Mouse (Mus musculus): Measurements from ENCODE around the gene Mrpl23. TPM values are rescaled to one million over a fixed set of nuclear protein-coding genes. Genes with fewer than 3 reads are reported as not detected.

The Mrpl23 gene
- polyA plus RNA-seq, 1 experiment: 11.0 TPM

GRCm38 (mm10) chr7:142517531-142517930, 15.0 kb upstream of the Mrpl23 start:
- WGBS: 86% methylated on average over 3 of the region's 3 CpGs
- H3K4me1 ChIP-seq (ENCODE audit: control insufficient read depth, insufficient read depth, low read length): no peaks in the 10 kb centered on the region

GRCm38 (mm10) chr7:142520331-142520730, 12.2 kb upstream of the Mrpl23 start:
- whole genome bisulfite sequencing: 82% methylated on average over 4 of the region's 4 CpGs
- no peak overlapping the region for H3K4me3 ChIP-seq (ENCODE audit: insufficient read depth, low read depth, low read length)

More at GRCm38 (mm10) chr7:142517531-142517930, 15.0 kb upstream of the Mrpl23 start:
- DNase-seq: no peak
- no peaks in the 10 kb centered on the region for H3K27me3 ChIP-seq (replicated peaks; ENCODE audit: control insufficient read depth, insufficient read depth, low read length)
- no peak for TF ChIP-seq CTCF (conservative IDR thresholded peaks at IDR 0.05; ENCODE audit: insufficient read depth, insufficient read length, low read depth, low read length)
- TF ChIP-seq POLR2A (IDR thresholded peaks at IDR 0.05; ENCODE audit: low read depth, low read length): no peak
- H3K4me3 ChIP-seq (ENCODE audit: insufficient read depth, low read depth, low read length): no peak overlapping the region
- H3K27ac ChIP-seq (ENCODE audit: insufficient read depth, low read depth, low read length): no peak overlapping the region
- H3K36me3 ChIP-seq (ENCODE audit: control insufficient read depth, insufficient read depth, low read length): no peaks in the 10 kb centered on the region

GRCm38 (mm10) chr7:142522352-142522751, 10.1 kb upstream of the Mrpl23 start:
- H3K4me1 ChIP-seq (ENCODE audit: control insufficient read depth, insufficient read depth, low read length): no peaks in the 10 kb centered on the region
- WGBS: 52% methylated on average over 4 of the region's 4 CpGs
- no peaks in the 10 kb centered on the region for H3K36me3 ChIP-seq (ENCODE audit: control insufficient read depth, insufficient read depth, low read length)
- H3K27ac ChIP-seq (ENCODE audit: insufficient read depth, low read depth, low read length): no peak overlapping the region
- peak; percentile 25 for DNase-seq
- no peak overlapping the region for H3K4me3 ChIP-seq (ENCODE audit: insufficient read depth, low read depth, low read length)
- H3K27me3 ChIP-seq (replicated peaks; ENCODE audit: control insufficient read depth, insufficient read depth, low read length): no peaks in the 10 kb centered on the region
- TF ChIP-seq CTCF (conservative IDR thresholded peaks at IDR 0.05; ENCODE audit: insufficient read depth, insufficient read length, low read depth, low read length): peak; percentile 68
- no peak for TF ChIP-seq POLR2A (IDR thresholded peaks at IDR 0.05; ENCODE audit: low read depth, low read length)

More at GRCm38 (mm10) chr7:142520331-142520730, 12.2 kb upstream of the Mrpl23 start:
- no peak overlapping the region for H3K27ac ChIP-seq (ENCODE audit: insufficient read depth, low read depth, low read length)
- H3K36me3 ChIP-seq (ENCODE audit: control insufficient read depth, insufficient read depth, low read length): no peaks in the 10 kb centered on the region
- no peak for DNase-seq
- H3K27me3 ChIP-seq (replicated peaks; ENCODE audit: control insufficient read depth, insufficient read depth, low read length): no peaks in the 10 kb centered on the region
- no peaks in the 10 kb centered on the region for H3K4me1 ChIP-seq (ENCODE audit: control insufficient read depth, insufficient read depth, low read length)
- TF ChIP-seq POLR2A (IDR thresholded peaks at IDR 0.05; ENCODE audit: low read depth, low read length): no peak
- no peak for TF ChIP-seq CTCF (conservative IDR thresholded peaks at IDR 0.05; ENCODE audit: insufficient read depth, insufficient read length, low read depth, low read length)

- 46% methylated on average over 17 of the region's 17 CpGs for WGBS
- Histone ChIP-seq H3K4me1 (ENCODE audit: control insufficient read depth, insufficient read depth, low read length) (no peaks in the 10 kb centered on the region), H3K27me3 (replicated peaks; ENCODE audit: control insufficient read depth, insufficient read depth, low read length) (no peaks in the 10 kb centered on the region), H3K4me3 (ENCODE audit: insufficient read depth, low read depth, low read length) (no peak overlapping the region), H3K36me3 (ENCODE audit: control insufficient read depth, insufficient read depth, low read length) (no peaks in the 10 kb centered on the region), H3K27ac (ENCODE audit: insufficient read depth, low read depth, low read length) (no peak overlapping the region)
- TF ChIP-seq POLR2A (IDR thresholded peaks at IDR 0.05; ENCODE audit: low read depth, low read length) (no peak), CTCF (conservative IDR thresholded peaks at IDR 0.05; ENCODE audit: insufficient read depth, insufficient read length, low read depth, low read length) (no peak)
- DNase-seq: no peak
Observed at GRCm38 (mm10) chr7:142523200-142523990, 9.1 kb upstream of the Mrpl23 start.

- Histone ChIP-seq H3K27ac (ENCODE audit: insufficient read depth, low read depth, low read length) (no peak overlapping the region), H3K27me3 (replicated peaks; ENCODE audit: control insufficient read depth, insufficient read depth, low read length) (no peaks in the 10 kb centered on the region), H3K4me3 (ENCODE audit: insufficient read depth, low read depth, low read length) (no peak overlapping the region), H3K4me1 (ENCODE audit: control insufficient read depth, insufficient read depth, low read length) (no peaks in the 10 kb centered on the region), H3K36me3 (ENCODE audit: control insufficient read depth, insufficient read depth, low read length) (no peaks in the 10 kb centered on the region)
- no peak for DNase-seq
- TF ChIP-seq CTCF (conservative IDR thresholded peaks at IDR 0.05; ENCODE audit: insufficient read depth, insufficient read length, low read depth, low read length): no peak
- TF ChIP-seq POLR2A (IDR thresholded peaks at IDR 0.05; ENCODE audit: low read depth, low read length): no peak
- WGBS: 46% methylated on average over 13 of the region's 13 CpGs
Observed at GRCm38 (mm10) chr7:142525342-142526178, 6.9 kb upstream of the Mrpl23 start.

- no peaks in the 10 kb centered on the region for H3K36me3 ChIP-seq (ENCODE audit: control insufficient read depth, insufficient read depth, low read length)
- 58% methylated on average over 10 of the region's 10 CpGs for WGBS
Observed at GRCm38 (mm10) chr7:142529350-142529749, 3.1 kb upstream of the Mrpl23 start.

More at GRCm38 (mm10) chr7:142529350-142529749, 3.1 kb upstream of the Mrpl23 start:
- TF ChIP-seq CTCF (conservative IDR thresholded peaks at IDR 0.05; ENCODE audit: insufficient read depth, insufficient read length, low read depth, low read length): no peak
- no peak for TF ChIP-seq POLR2A (IDR thresholded peaks at IDR 0.05; ENCODE audit: low read depth, low read length)
- no peak for DNase-seq
- Histone ChIP-seq H3K27me3 (replicated peaks; ENCODE audit: control insufficient read depth, insufficient read depth, low read length) (no peaks in the 10 kb centered on the region), H3K27ac (ENCODE audit: insufficient read depth, low read depth, low read length) (no peak overlapping the region), H3K4me3 (ENCODE audit: insufficient read depth, low read depth, low read length) (no peak overlapping the region), H3K4me1 (ENCODE audit: control insufficient read depth, insufficient read depth, low read length) (no peaks in the 10 kb centered on the region)

Data from kidney, adult 2 months (tissue).